Mouse (Mus musculus) brain, adult 2 months (tissue): ENCODE measurements at regions not wholly inside any gene's neighbourhood (a gene's known extent, or its start where the extent isn't known, plus 50 kb on each side); places are given as distances from the start of the nearest gene placed in this dataset.

Source experiments
- DNase-seq: peaks from one replicate; pipeline ENCODE4 v3.0.0; 2011; ENCODE audit warnings: low read depth, low spot score

DNA sequence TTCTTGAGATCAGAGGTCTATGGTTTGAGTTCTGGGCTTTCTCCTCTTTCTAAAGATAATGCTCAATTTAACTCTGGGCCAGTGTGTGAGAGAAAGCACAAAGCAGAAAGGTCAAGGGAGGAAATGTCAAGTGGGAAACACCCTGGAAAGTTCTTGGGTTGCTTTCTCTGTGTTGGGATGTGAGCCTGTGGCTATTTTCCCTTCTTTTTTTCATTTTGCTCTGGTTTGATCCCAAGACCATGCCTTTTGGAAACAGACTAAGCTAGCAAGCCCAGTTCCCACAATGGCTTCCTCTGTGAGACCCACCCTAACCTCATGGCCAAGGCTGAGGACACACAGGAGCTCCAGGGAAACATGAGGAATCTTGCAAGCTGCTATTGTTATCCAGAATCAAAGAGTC is 216.4 kb upstream of the F930015N05Rik start:
- no peak for DNase-seq

DNA sequence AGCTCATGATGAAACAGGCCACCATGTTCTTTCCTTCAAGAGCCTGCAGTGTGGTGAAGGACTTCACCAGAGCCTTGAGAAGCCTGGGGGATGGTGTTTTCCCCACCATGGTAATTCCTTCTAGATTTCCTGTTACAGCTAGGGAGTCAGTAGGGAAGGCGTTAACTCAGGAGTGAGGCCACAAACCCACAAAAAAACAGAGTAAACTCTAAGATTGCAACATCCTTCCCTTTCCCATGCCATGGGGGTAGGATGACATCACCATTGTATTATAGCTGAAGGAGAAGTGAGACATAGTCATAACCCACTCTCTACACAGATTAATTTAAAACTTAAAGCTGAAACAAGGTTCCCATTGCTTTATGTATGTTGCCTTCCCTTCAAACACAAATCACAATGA is 218.7 kb upstream of the F930015N05Rik start:
- DNase-seq, result no peak

DNA sequence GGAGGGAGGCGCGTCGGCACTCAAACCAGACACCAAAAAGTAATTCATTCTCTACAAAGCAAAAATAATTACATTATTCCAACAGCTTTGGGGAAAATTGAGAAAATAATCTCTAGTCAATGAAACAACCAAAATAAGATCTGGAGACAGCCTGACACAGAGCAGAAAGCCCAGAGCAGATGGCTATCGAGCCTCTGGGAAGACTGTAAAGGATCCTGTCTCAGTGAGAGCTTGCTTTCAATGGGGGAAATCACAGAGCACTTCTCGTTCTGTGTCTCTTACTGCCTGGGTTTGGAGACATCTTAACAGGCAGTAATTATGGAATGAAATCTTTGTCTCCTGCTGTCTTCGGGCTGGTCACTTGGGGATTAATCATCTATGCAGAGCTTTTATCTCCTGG is 226.7 kb upstream of the F930015N05Rik start:
- peak; percentile 5 for DNase-seq

DNA sequence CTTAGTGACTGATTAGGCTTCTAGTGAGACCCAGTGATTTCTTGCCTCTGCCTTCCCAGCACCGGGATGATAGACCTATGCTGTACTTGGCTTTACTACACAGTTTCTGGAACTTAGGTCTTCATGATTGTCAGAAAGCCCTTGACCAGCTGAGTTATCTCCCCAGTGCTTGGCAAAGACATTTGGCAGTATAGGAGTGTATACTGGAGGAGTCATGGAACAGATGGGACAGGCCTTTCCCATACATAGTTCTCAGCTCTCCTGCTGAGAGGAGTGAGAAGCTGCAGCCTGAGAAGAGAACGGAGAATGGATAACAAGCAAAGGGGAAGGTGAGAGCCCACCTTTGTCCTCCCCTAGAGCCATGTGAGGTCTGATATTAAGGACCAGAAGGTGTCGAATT is 230.6 kb upstream of the F930015N05Rik start:
- DNase-seq, result no peak

DNA sequence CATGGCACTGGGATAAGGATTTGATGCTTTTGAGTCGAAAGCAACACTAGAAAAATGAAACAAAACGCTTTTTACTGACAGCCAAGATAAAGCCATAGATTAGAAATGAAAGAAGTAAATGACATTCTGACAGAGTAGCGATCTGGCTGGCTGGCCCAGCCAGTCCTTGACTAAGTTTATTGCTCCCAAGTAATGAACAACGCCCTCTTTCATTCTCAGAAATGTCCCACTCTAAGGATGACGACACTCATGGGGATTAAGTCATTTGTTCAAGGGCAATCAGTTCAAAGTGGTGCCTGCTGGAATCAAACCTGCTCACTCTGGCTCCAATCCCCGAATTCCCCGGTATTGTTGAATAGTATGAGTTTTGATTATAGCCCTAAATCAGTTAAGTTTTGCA is 231.1 kb upstream of the F930015N05Rik start:
- DNase-seq, result no peak

DNA sequence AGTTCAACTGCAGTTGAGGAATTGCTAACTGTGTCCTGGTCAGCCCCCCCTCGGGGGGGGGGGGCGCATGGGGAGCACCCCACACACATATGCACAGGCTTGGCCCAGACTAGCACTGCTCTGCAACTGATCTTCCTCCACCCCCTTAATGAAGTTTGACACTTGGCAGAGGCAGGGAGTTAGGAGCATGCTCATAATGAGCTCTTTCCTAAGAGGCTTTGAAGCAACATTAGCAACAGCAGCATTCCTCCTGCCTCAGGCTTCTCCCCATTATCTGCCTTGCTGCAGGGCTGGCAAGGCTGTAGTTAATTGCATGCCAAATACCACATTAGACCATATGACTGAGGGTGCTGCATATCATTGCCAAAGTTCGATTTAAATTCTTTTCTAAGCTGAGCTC is 235.4 kb upstream of the F930015N05Rik start:
- no peak for DNase-seq

DNA sequence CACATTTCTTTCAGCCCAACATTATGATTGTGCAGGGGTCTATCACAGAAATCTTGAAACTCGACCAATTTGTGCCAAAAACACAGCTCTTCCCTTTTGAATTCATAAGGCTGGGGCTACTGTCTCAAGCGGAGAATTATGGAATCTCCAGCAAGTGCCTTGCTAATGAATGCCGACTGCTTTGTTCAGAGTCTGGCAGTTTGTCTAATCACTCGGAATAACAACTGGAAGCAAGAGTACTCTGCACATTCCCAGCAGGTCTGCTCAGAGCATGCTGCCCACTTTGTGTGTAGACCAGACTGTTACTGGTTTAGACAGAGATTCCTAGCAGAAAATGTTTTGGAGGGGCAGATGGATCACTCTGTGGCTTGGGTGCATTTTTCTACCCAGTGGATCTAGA is 237.1 kb upstream of the F930015N05Rik start:
- DNase-seq, result peak; percentile 4

DNA sequence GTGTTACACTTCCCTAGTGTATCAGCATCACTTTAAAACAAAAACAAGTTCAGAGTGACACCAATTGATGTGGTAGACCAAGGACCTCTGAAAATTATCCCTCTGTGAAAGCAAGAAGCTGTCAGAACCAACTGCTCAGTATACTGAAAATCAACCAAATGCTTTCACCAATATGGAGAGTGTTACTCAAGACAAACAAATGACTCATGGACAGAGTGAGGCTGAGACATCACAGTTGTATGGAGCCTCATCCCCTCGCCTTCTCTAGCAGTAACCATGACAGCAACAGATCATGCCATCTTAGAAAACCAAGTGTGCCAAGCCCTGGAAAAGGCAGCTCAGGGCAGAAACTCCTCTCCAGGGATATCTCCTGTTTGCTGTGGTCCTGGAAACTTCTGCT is 267.3 kb upstream of the F930015N05Rik start:
- peak; percentile 30 for DNase-seq

DNA sequence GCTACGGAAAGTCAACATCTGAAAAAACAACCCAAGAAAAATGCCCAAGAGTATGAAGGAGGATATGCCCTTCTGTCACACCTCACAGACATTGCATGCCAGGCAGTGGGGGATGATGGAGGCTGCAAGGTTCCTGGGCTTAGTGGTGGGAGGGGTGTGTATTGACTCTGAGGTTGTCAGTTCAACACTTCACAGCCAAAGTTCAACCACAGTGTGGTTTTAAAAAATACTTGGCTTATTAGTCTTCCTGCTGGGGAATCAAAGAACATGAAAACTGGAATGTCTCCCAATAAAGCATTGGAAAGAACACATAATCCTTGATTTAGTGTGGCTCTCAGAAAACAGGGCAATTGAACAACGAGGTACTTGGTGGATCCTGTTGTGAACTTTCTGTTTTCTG is 267.0 kb upstream of the Elac2 start:
- no peak for DNase-seq

DNA sequence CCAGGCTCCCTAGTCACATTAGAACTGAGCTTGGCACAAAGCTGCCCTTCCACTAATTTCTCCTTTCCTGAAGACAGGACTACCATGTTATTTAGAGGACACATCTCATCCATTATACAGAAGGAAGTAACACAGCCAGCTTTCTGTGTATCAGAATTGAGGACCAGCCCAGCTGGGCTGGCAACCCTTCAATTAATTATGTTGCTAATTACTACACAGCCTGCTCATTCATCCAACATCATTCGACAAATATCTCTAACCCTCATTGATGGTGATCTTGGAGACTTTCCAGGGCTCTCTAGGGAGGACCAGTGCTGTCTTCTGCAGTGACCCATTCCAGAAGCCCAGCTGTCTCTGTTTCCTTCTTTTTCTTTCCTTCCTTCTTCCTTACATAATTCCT is 263.7 kb upstream of the Elac2 start:
- DNase-seq, result peak; percentile 27

DNA sequence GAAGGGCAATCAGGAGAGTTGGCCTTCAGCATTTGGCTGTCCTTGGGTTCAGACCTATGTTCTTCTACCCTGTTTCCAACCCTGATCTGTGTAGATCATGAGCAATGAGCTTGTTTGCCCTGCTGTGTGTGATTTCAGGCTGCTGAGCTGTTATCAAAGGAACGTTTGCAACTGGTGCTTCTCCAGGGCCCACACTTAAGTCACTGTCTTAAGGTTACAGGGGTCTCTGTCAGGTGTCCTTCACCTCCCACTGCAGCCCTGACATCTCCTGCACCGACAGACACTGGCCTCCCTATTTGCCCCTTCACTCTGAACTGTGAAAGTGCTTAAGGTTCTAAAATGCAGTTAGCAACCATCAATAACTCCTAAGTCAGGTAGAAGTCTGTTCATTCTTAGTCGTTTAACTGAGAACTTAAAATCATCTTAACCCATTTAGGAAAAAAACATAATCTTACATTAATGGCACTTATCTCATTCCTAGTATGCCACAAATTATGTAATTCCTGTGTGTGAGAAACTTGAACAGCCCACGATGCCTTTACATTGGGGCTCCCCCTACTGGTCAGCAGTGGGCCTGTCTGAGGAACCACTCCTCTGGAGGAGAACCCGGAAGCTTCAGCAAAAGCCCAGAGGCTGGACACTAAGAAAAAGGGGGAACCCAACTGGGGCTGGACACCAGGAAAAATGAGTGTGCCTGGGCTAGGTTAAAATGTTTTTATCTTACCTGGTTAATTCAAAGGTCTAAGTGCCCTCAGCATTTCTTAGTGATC is 260.3 kb upstream of the Elac2 start:
- peak; percentile 81 for DNase-seq

DNA sequence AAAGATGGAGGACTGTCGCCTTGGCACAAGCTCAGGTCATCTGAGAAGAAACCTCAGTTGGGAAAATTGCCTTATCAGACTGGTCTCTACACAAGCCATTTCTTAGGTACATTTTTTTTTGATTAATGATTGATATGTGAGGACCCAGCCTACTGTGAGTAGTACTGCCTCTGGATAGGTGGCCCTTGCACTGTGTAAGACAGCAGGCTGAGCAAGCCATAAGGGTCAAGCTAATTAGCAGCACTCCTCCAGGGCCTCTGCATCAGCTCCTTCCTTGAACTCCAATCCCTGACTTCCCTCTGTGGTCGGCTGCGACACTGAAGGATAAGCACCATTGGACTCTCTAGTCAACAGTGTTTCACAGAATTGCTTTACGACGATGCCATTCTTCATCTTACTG is 252.6 kb upstream of the Elac2 start:
- DNase-seq, result no peak

DNA sequence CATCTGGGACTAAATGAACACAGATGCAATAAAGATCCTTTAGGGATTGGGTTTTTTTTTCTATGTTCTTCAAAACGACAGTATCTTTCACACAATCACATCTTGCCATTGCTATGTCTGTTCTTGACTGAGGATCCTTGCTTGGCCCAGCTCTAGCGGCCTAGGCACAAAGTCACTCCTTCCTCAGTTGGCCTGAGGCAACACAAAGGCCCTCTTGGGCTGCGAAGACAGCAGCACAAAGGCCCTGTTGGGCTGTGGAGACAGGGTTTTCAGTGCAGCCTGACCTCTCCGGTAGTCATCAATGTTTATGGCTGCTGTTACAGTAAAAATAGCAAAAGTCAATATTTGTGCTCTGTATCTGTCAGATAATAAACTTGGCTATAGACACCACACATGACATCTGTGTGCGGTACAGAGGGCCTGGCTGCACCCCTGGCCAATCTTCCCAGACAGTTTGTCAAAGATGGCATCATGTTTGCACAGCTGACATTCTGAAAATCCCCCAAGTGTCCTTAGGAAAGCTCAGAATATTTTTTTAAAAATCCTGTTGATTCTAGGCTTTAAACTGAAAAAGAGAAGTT is 250.9 kb upstream of the Elac2 start:
- no peak for DNase-seq

DNA sequence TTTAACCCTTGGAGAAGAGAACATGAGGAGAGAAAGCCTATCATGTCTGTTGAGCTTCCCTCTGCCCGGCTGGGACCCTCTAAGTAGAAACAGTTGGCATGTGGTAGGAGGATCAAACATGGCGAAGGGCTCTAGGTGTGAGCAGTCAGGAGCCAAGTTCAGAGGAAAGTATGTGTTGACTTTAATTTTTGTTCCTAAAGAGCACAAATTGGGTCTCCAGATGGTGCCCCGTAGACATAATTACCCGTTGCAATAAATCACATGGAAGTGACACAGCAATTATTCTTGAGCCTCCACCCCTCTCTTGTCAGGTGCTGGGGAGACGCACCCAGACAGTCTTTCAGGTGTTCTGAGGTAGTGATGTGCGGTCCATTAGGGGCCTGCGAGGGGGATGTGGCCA is 239.9 kb upstream of the Elac2 start:
- DNase-seq, result no peak

DNA sequence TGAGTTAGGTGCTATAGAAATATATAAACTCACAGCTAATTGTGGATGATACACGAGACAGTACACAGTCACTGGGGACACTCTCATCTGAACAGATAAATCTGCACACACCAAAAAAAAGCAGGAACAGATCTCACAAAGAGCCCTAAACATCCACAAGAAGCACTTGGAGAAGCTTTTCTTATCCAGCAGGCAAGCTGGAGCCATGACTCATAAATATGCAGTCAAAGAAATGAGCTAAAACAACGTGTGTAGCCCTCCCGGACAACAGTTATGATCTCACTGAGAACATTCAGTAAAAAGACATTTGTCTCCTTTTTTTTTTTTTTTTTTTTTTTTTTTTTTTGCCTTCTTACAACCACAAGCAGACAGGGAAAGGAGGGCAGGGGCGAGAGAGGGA is 235.1 kb upstream of the Elac2 start:
- DNase-seq, result peak; percentile 27

DNA sequence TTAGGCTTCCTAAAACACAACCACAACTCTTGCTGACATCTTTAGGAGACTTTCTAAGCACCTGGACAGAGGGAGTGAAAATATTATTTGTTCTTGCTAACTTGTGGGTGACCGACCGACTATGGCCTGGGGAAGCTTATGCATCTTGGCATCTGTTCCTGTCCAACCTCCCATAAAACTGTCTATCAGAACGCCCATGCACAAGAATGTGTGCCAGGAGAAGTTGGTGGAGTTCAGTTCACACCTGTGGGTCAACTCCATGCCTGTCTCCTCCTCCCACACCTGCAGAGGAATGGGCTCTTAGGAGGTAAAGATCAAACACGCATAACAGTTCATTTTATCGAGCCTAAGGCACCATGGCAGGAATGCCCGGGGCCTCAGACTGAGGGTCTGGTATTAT is 232.7 kb upstream of the Elac2 start:
- DNase-seq, result no peak

DNA sequence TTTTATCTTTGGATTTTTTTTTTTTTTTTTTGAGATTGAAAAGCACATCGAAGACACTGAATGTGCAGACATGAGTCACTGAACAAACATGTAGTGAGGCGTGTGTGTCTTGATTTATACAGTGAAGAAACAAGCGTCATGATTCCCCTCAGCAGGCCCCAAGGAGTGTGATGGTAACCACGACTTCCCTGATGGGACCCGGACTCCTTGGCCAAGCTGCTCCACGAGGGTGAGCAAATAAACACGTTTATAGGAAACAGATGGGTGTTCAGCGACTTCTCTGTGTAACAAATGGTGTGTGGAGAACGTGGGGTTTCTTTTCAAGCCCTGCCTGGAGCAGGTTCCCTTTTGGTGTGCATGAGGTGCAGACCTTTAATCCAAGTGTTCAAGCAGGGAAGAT is 228.9 kb upstream of the Elac2 start:
- DNase-seq, result no peak

DNA sequence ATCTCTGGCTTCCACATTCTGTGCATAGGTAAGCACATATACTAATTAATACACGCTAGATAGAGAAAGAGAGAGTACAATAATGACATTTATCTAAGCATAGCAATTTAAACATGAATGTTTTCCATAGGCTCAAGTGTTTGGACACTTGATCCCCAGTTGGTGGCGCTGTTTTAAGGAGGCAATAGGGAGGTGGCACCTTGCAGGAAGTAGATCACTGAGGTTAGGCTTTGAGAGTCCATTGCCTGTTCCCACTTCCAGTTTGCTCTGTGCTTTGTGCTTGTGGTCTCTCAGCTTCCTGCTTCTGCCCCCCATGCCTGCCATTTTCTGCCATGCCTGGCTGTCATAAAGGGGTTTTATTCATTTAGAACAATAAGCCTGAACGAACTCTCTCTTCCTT is 226.5 kb upstream of the Elac2 start:
- DNase-seq, result peak; percentile 5

DNA sequence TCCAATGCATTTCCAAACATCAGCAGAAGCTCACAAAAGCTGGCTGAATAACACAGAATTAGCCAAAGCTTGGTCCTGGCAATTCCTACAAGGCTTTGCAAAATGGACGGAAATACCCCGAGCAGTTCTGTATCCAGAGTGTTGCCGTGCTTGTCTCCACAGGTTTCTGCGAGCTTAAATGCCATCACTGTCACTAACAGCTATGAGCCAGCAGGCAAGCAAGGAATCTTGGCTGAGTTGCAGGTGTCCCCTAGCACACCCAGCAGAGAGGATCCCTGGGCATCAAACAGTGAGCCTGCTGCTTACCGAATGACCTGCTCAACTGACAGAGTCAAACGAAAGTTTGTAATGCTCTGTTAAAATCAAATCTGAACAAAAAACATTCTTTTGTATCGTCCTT is 226.0 kb upstream of the Elac2 start:
- peak; percentile 36 for DNase-seq

DNA sequence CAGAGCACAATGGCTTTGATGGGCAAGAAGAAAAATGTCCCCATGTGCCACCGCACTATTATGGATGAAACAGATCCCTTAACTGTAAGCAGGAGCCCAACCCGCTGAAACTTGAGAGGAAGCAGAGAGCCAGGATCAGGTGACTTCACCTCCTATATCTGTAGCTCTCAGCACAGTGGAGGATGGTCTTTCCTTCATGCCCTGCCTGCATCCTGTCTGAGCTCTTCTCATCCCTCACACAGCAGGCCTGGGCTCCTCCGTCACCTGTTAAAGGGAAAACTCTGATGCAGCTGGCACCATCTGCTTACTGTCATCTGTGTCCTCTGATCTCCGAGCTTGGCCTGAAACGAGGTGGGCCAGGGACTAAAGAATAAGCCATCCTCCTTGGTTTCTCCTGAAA is 224.8 kb upstream of the Elac2 start:
- DNase-seq, result no peak

DNA sequence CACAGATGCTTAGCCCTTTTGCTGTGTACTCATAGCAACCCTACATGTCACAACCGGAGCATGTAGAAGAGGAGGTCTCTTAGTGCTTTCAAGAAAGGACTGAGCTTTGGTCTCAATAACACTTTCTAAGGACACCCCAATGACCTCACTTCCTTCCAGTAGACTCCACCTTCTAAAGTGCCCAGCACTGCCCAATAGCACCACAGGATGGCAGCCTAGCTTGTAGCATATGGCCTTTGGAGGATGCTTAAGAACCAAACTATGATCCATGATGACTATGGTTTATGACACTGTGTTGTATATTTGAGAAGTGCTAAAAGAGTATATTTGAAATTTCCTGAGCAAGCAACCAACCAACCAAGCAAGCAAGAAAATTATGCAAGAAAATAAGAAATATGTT is 223.3 kb upstream of the Elac2 start:
- DNase-seq, result peak; percentile 7

DNA sequence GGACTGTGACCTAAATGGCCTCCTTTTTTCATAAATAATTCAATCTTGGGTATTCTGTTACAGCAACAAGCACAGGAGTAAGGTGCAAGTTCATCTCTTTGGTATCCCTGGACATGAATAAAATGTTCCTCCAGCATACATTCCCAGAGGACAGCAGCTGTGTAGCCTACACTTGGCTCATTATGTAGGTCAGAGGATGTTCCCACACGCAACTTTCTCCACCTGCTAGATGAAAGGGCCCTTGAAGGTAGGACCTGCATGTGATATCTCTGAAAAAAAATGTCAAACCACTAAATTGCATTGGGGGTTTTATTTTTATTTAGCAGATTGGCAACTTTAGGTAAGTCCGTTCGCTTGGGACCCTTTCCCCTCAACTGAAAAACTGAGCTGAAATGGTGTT is 218.2 kb upstream of the Elac2 start:
- no peak for DNase-seq

DNA sequence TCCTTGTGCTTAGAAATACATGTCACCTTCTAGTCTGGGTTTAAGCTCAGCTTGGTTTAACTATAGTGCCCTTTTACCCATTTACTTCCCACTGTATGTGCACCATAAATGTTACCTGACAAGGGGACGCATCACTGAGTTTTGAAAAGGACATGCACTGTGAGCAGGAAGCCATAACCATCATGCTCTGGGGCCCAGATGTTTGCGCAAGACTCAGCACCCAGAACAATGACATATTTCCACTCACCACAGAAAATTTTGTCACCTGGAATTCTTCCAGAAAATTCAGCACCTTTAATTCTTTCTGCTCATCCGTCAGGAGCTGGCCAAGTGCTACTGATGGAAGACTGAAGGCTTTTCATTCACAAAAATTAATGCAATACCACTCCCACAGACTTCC is 216.1 kb upstream of the Elac2 start:
- DNase-seq, result no peak

DNA sequence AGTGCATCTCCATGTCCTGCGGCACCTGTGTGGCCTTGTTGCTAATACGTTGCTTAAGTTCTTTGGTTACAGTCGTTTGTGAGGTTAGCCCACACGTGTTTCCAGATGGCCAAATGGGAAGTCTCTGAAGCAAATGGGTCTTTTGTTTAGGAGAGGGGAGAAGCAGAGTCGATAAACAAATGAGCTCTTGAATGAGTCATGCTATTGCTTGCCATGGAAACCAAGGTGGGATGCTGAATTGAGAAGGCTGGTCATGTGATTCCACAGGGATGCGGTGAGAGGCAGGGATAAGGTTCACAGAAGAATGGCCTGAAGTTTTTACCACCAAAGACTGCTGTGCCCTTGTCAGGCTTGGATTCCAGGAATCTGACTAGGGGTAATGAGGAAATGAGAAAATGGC is 214.8 kb upstream of the Elac2 start:
- no peak for DNase-seq
